ENCODE assay signal across 27 mouse cellular contexts in genomic region chr8:44840646-44841045, GRCm38 (mm10).
DNase-seq lines count a peak whose midpoint lies in the region; ATAC-seq lines count a peak whose summit lies in the region.
"Had no signal": no experiment of that assay in that cellular context is flagged by ENCODE, and none has a peak within 500 bp of the region (broad histone marks: within the 10 kb centered on the region; RNA-seq: fewer than 3 reads in every experiment).

No protein-coding gene starts in this region.

- H3K4me2 ChIP-seq in embryonic facial prominence, embryonic 14.5 days (ENCODE audit: low read depth, low read length): no peak overlapping the region
- H3K4me2 ChIP-seq in kidney, embryonic 16.5 days (replicated peaks; ENCODE audit: low read depth, low read length): no peak overlapping the region
- H3K4me2 ChIP-seq: embryonic facial prominence, embryonic 12.5 days; embryonic facial prominence, embryonic 15.5 days; forebrain, embryonic 12.5 days had no signal

- no peaks in the 10 kb centered on the region for H3K36me3 ChIP-seq in embryonic facial prominence, embryonic 14.5 days (ENCODE audit: control insufficient read depth, insufficient read depth, low read length)
- no peaks in the 10 kb centered on the region for H3K36me3 ChIP-seq in embryonic facial prominence, embryonic 10.5 days (replicated peaks)
- no peaks in the 10 kb centered on the region for H3K36me3 ChIP-seq in kidney, embryonic 16.5 days (ENCODE audit: insufficient read depth, low read length)
- H3K36me3 ChIP-seq: embryonic facial prominence, embryonic 12.5 days; embryonic facial prominence, embryonic 15.5 days; forebrain, embryonic 10.5 days; forebrain, embryonic 12.5 days; G1E had no signal

- ATAC-seq in embryonic facial prominence, embryonic 14.5 days (ENCODE audit: low read depth): peak; percentile 15; the same call in 1 of the 2 replicates
- ATAC-seq in kidney, embryonic 16.5 days (ENCODE audit: low FRiP score, low TSS enrichment): peak; percentile 19; the same call in 1 of the 2 replicates
- ATAC-seq: activated CD4-positive, CD25-positive, alpha-beta regulatory T cell, adult 4 months; CD4-positive, CD25-positive, alpha-beta regulatory T cell, adult 4 months; Patski had no signal

- no peak overlapping the region for H3K27ac ChIP-seq in embryonic facial prominence, embryonic 14.5 days (replicated peaks; ENCODE audit: low read depth, low read length)
- H3K27ac ChIP-seq in embryonic facial prominence, embryonic 10.5 days (replicated peaks): no peak overlapping the region
- no peak overlapping the region for H3K27ac ChIP-seq in kidney, embryonic 16.5 days (ENCODE audit: low read length)
- H3K27ac ChIP-seq: embryonic facial prominence, embryonic 12.5 days; embryonic facial prominence, embryonic 15.5 days; forebrain, embryonic 10.5 days; forebrain, embryonic 12.5 days had no signal

- 63% methylated on average over 3 of the region's 3 CpGs for WGBS in embryonic facial prominence, embryonic 14.5 days
- WGBS in embryonic facial prominence, embryonic 10.5 days: 62% methylated on average over 3 of the region's 3 CpGs
- 31% methylated on average over 3 of the region's 3 CpGs for WGBS in kidney, embryonic 16.5 days

- no peak overlapping the region for H3K9ac ChIP-seq in embryonic facial prominence, embryonic 14.5 days (ENCODE audit: low read depth, low read length)
- no peak overlapping the region for H3K9ac ChIP-seq in kidney, embryonic 16.5 days (replicated peaks; ENCODE audit: low read length)
- H3K9ac ChIP-seq: embryonic facial prominence, embryonic 12.5 days; embryonic facial prominence, embryonic 15.5 days; forebrain, embryonic 12.5 days had no signal

- H3K4me1 ChIP-seq in embryonic facial prominence, embryonic 14.5 days (ENCODE audit: control insufficient read depth, insufficient read depth, low read length): no peaks in the 10 kb centered on the region
- no peaks in the 10 kb centered on the region for H3K4me1 ChIP-seq in embryonic facial prominence, embryonic 10.5 days
- peaks cover 16% of the 10 kb centered on the region for H3K4me1 ChIP-seq in kidney, embryonic 16.5 days (ENCODE audit: insufficient read depth, low read length)
- H3K4me1 ChIP-seq: embryonic facial prominence, embryonic 12.5 days had no signal

- no peaks in the 10 kb centered on the region for H3K9me3 ChIP-seq in embryonic facial prominence, embryonic 14.5 days (ENCODE audit: control insufficient read depth, low read length)
- H3K9me3 ChIP-seq in embryonic facial prominence, embryonic 10.5 days: no peaks in the 10 kb centered on the region
- H3K9me3 ChIP-seq in kidney, embryonic 16.5 days (ENCODE audit: low read length): no peaks in the 10 kb centered on the region; the same call in 1 of the 2 replicates
- H3K9me3 ChIP-seq: embryonic facial prominence, embryonic 12.5 days; embryonic facial prominence, embryonic 15.5 days; forebrain, embryonic 10.5 days; forebrain, embryonic 12.5 days had no signal

- no peak overlapping the region for H3K4me3 ChIP-seq in embryonic facial prominence, embryonic 14.5 days (ENCODE audit: low read depth, low read length)
- no peak overlapping the region for H3K4me3 ChIP-seq in embryonic facial prominence, embryonic 10.5 days
- no peak overlapping the region for H3K4me3 ChIP-seq in kidney, embryonic 16.5 days (ENCODE audit: low read length)
- H3K4me3 ChIP-seq: embryonic facial prominence, embryonic 12.5 days; embryonic facial prominence, embryonic 15.5 days; erythroblast, embryonic 14.5 days; forebrain, embryonic 10.5 days; forebrain, embryonic 12.5 days had no signal

- no peak for DNase-seq in embryonic facial prominence, embryonic 14.5 days (ENCODE audit: low spot score)
- no peak for DNase-seq in embryonic facial prominence, embryonic 10.5 days (ENCODE audit: low spot score)
- no peak for DNase-seq in kidney, postnatal 14 days
- DNase-seq in retina, embryonic 14.5 days (ENCODE audit: low spot score): peak; percentile 83
- DNase-seq in lung, postnatal 25 days (ENCODE audit: low spot score): no peak
- DNase-seq: adrenal gland, adult 8-10 months; adrenal gland, postnatal 14 days; adrenal gland, postnatal 36 days; B cell, adult 2 months; cerebellum, adult 11 months; cerebellum, adult 18-20 months; cerebellum, adult 8-10 months; cerebellum, adult 9-11 months; cerebellum, postnatal 14 days; cerebellum, postnatal 36 days; embryo, embryonic 11 days had no signal

- no peaks in the 10 kb centered on the region for H3K27me3 ChIP-seq in embryonic facial prominence, embryonic 14.5 days (replicated peaks; ENCODE audit: control insufficient read depth, insufficient read depth, low read length)
- no peaks in the 10 kb centered on the region for H3K27me3 ChIP-seq in embryonic facial prominence, embryonic 10.5 days (replicated peaks; ENCODE audit: low read depth, poor library complexity, severe bottlenecking)
- H3K27me3 ChIP-seq in kidney, embryonic 16.5 days (ENCODE audit: insufficient read depth, low read length): no peaks in the 10 kb centered on the region
- H3K27me3 ChIP-seq: CH12.LX; embryonic facial prominence, embryonic 12.5 days; embryonic facial prominence, embryonic 15.5 days; forebrain, embryonic 12.5 days; Patski had no signal
